Mouse (Mus musculus): ENCODE measurements around the gene Rap1gap2. TPM values are rescaled to one million over a fixed set of nuclear protein-coding genes. Genes with fewer than 3 reads are reported as not detected.

Gene Rap1gap2
- total RNA-seq, 2 experiments from 2014 or later = 175 to 205 TPM

GRCm38 (mm10) chr11:74551568-74551967 is 59.1 kb downstream of the Rap1gap2 start:
- DNase-seq (ENCODE audit: low spot score in 2 of 2) = no peak
- intact Hi-C loops (cut with DNase I) = no loop called here

- no peak for DNase-seq (ENCODE audit: low spot score in 2 of 2)
- intact Hi-C loops (cut with DNase I) = no loop called here
Observed at GRCm38 (mm10) chr11:74550615-74551102, 60.1 kb downstream of the Rap1gap2 start.

- DNase-seq (ENCODE audit: low spot score in 2 of 2) = no peak
- intact Hi-C loops (cut with DNase I) = loop anchor here (5.0 kb wide), 1 partner anchor 172 kb away; no protein-coding TSS in a partner anchor
Observed at GRCm38 (mm10) chr11:74548781-74549382, 61.8 kb downstream of the Rap1gap2 start.

- peak; percentile 60 to 66 for DNase-seq (ENCODE audit: low spot score in 2 of 2)
- intact Hi-C loops (cut with DNase I) = loop anchor here (5.0 kb wide), 1 partner anchor 170 kb away; no protein-coding TSS in a partner anchor
Observed at GRCm38 (mm10) chr11:74546933-74547694, 63.6 kb downstream of the Rap1gap2 start.

GRCm38 (mm10) chr11:74546165-74546564 is 64.5 kb downstream of the Rap1gap2 start:
- intact Hi-C loops (cut with DNase I) = loop anchor here (5.0 kb wide), 1 partner anchor 169 kb away; no protein-coding TSS in a partner anchor
- peak; percentile 66 to 70 for DNase-seq (ENCODE audit: low spot score in 2 of 2)

GRCm38 (mm10) chr11:74545560-74545959 is 65.2 kb downstream of the Rap1gap2 start:
- DNase-seq (ENCODE audit: low spot score in 2 of 2) = no peak
- intact Hi-C loops (cut with DNase I) = loop anchor here (5.0 kb wide), 1 partner anchor 168 kb away; no protein-coding TSS in a partner anchor

- DNase-seq (ENCODE audit: low spot score in 2 of 2) = no peak
- intact Hi-C loops (cut with DNase I) = no loop called here
Observed at GRCm38 (mm10) chr11:74537352-74537751, 73.4 kb downstream of the Rap1gap2 start.

GRCm38 (mm10) chr11:74536140-74536842 is 74.4 kb downstream of the Rap1gap2 start:
- DNase-seq (ENCODE audit: low spot score in 2 of 2) = no peak
- intact Hi-C loops (cut with DNase I) = no loop called here

- DNase-seq (ENCODE audit: low spot score in 2 of 2) = no peak
- intact Hi-C loops (cut with DNase I) = no loop called here
Observed at GRCm38 (mm10) chr11:74534380-74534779, 76.3 kb downstream of the Rap1gap2 start.

GRCm38 (mm10) chr11:74533050-74533449 is 77.7 kb downstream of the Rap1gap2 start:
- no peak for DNase-seq (ENCODE audit: low spot score in 2 of 2)
- intact Hi-C loops (cut with DNase I) = no loop called here

GRCm38 (mm10) chr11:74532401-74532800 is 78.3 kb downstream of the Rap1gap2 start:
- no peak for DNase-seq (ENCODE audit: low spot score in 2 of 2)
- intact Hi-C loops (cut with DNase I) = no loop called here

- intact Hi-C loops (cut with DNase I) = no loop called here
- DNase-seq (ENCODE audit: low spot score in 2 of 2) = no peak
Observed at GRCm38 (mm10) chr11:74531725-74532124, 79.0 kb downstream of the Rap1gap2 start.

- DNase-seq (ENCODE audit: low spot score in 2 of 2) = no peak
- intact Hi-C loops (cut with DNase I) = no loop called here
Observed at GRCm38 (mm10) chr11:74529803-74530202, 80.9 kb downstream of the Rap1gap2 start.

GRCm38 (mm10) chr11:74527555-74527954 is 83.2 kb downstream of the Rap1gap2 start:
- DNase-seq (ENCODE audit: low spot score in 2 of 2) = peak in 1 of 2 experiments; percentile 67
- intact Hi-C loops (cut with DNase I) = loop anchor here (2.0 kb wide), 1 partner anchor 151 kb away; no protein-coding TSS in a partner anchor

- peak; percentile 47 to 71 for DNase-seq (ENCODE audit: low spot score in 2 of 2)
- intact Hi-C loops (cut with DNase I) = loop anchor here (2.0 kb wide), 1 partner anchor 150 kb away; no protein-coding TSS in a partner anchor
Observed at GRCm38 (mm10) chr11:74526180-74527158, 84.2 kb downstream of the Rap1gap2 start.

- intact Hi-C loops (cut with DNase I) = loop anchor here (2.0 kb wide), 1 partner anchor 149 kb away; no protein-coding TSS in a partner anchor
- no peak for DNase-seq (ENCODE audit: low spot score in 2 of 2)
Observed at GRCm38 (mm10) chr11:74525605-74526004, 85.1 kb downstream of the Rap1gap2 start.

GRCm38 (mm10) chr11:74525205-74525604 is 85.5 kb downstream of the Rap1gap2 start:
- intact Hi-C loops (cut with DNase I) = no loop called here
- DNase-seq (ENCODE audit: low spot score in 2 of 2) = no peak

GRCm38 (mm10) chr11:74524050-74524965 is 86.4 kb downstream of the Rap1gap2 start:
- no peak for DNase-seq (ENCODE audit: low spot score in 2 of 2)
- intact Hi-C loops (cut with DNase I) = loop anchor here (5.0 kb wide), 1 partner anchor 132 kb away; no protein-coding TSS in a partner anchor
